Mouse (Mus musculus): ENCODE results near the gene Fbln5.

DNA sequence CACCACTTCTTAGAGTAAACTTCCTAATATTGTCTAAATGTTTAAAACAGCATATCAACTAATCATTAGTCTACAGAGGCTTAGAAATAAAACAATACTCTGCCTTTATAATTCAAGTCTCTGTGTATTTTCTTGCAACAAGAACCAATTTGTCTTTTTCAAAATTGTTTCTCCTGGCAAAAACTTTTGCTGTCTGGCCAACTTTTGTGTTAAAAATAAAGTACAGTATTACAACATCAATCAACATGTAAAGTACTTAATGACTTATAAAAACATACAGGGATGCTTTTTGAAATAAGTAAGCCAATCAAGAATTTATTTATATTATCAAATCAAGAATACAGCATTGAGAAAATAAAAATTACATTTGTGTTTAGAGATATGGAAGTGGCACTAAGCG is 41.4 kb upstream of the Fbln5 start:
- TF ChIP-seq CTCF (IDR thresholded peaks at IDR 0.05; ENCODE audit: borderline replicate concordance, insufficient read depth, low read length), result no peak
- TF ChIP-seq POLR2A (IDR thresholded peaks at IDR 0.05; ENCODE audit: low read depth, low read length), result no peak

Measured in embryonic fibroblast, embryonic 13.5 days (primary cell).